Mouse (Mus musculus) lung, postnatal 0 days (tissue): ENCODE measurements around the gene Fbxl18.

ENCODE experiments used
- CTCF ChIP-seq: IDR thresholded peaks from 2 replicates; pipeline ENCODE4 v1.5.1; 2016; ENCODE audit warnings: antibody characterized with exemption, mild to moderate bottlenecking
- EP300 ChIP-seq: IDR thresholded peaks from 2 replicates; pipeline ENCODE4 v1.6.1; 2016; ENCODE audit warnings: antibody characterized with exemption, mild to moderate bottlenecking, control low read depth

GRCm38 (mm10) chr5:142901355-142901802, 6.2 kb upstream of the Fbxl18 start:
- TF ChIP-seq CTCF: no peak
- TF ChIP-seq EP300: no peak
